Mouse (Mus musculus): ENCODE results near the gene Dctpp1. TPM values are rescaled to one million over a fixed set of nuclear protein-coding genes. Genes with fewer than 3 reads are reported as not detected.
A peak's percentile ranks its signal among the peaks of the same experiment; 100 is the strongest.

The Dctpp1 gene
- polyA plus RNA-seq, 1 experiment from 2014 or later = 205 TPM

DNA sequence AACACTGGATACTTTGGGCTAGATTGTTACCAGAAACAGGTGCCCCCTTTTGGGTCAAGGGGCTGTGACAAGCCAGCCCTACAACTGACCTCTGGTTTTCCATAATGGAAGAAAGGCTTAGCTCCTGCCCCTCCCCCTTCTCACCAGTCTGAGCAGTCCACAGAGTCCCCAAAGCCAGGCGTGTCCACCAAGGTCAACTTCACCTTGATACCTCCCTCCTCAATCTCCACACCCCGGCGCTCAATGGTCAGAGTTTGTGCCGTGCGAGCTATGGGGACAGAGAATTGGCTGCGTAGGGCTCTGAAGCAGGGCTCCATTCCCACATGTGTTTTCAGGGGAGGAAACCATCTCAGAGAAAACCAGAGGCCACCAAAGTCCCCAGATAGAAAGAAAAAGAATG, 43.0 kb downstream of the Dctpp1 start:
- Histone ChIP-seq H3K4me1 (ENCODE audit: control insufficient read depth, insufficient read depth, low read length) (no peaks in the 10 kb centered on the region), H3K27me3 (ENCODE audit: control insufficient read depth, insufficient read depth, low read length) (0 out of 2 replicates have a peak, but pooled peaks cover 2% of the 10 kb centered on the region), H3K9ac (ENCODE audit: low read length) (no peak overlapping the region), H3K4me2 (ENCODE audit: low read depth) (no peak overlapping the region), H3K9me3 (ENCODE audit: control insufficient read depth, low read length) (no peaks in the 10 kb centered on the region), H3K27ac (ENCODE audit: low read depth, low read length) (no peak overlapping the region), H3K36me3 (ENCODE audit: control insufficient read depth, insufficient read depth, low read length) (no peaks in the 10 kb centered on the region), H3K4me3 (ENCODE audit: low read depth, low read length) (no peak overlapping the region)
- DNase-seq (ENCODE audit: low spot score) = no peak
- no peak for ATAC-seq (ENCODE audit: insufficient read depth, low FRiP score, low TSS enrichment)
- WGBS = 82% methylated on average over 6 of the region's 6 CpGs

DNA sequence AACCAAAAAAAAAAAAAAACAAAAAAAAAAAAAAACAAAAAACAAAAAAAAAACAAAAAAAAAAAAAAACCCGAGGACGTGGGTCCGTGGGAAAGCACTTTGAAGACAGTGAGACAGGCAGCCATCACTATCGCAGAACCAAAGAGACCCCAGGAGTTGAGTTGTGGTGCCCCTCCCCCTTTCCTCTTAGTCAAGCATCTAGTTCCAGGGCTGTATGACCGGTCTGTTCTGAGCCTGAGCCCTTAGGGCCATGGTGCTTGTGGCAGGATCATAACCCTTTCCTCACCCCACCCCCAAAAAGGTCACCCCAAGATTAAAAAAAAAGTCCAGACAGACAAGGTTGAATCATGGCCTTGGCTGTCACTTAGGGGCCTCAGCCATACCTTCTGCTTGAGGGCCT, 44.2 kb downstream of the Dctpp1 start:
- 89% methylated on average over 5 of the region's 5 CpGs for WGBS
- no peaks in the 10 kb centered on the region for H3K36me3 ChIP-seq (ENCODE audit: control insufficient read depth, insufficient read depth, low read length)
- 0 out of 2 replicates have a peak, but pooled peaks cover 2% of the 10 kb centered on the region for H3K27me3 ChIP-seq (ENCODE audit: control insufficient read depth, insufficient read depth, low read length)
- no peaks in the 10 kb centered on the region for H3K9me3 ChIP-seq (ENCODE audit: control insufficient read depth, low read length)
- ATAC-seq (ENCODE audit: insufficient read depth, low FRiP score, low TSS enrichment) (no peak), DNase-seq (ENCODE audit: low spot score) (no peak)
- H3K9ac ChIP-seq (ENCODE audit: low read length) = no peak overlapping the region
- no peak overlapping the region for H3K4me3 ChIP-seq (ENCODE audit: low read depth, low read length)
- H3K4me2 ChIP-seq (ENCODE audit: low read depth) = no peak overlapping the region
- no peak overlapping the region for H3K27ac ChIP-seq (ENCODE audit: low read depth, low read length)
- H3K4me1 ChIP-seq (ENCODE audit: control insufficient read depth, insufficient read depth, low read length) = no peaks in the 10 kb centered on the region

- H3K4me3 ChIP-seq (ENCODE audit: low read depth, low read length) = peak overlapping the region; percentile 13; the same call in 1 of the 2 replicates
- peak overlapping the region; percentile 36 for H3K4me2 ChIP-seq (ENCODE audit: low read depth)
- ATAC-seq (ENCODE audit: insufficient read depth, low FRiP score, low TSS enrichment) = no peak
- H3K4me1 ChIP-seq (ENCODE audit: control insufficient read depth, insufficient read depth, low read length) = no peaks in the 10 kb centered on the region
- H3K9me3 ChIP-seq (ENCODE audit: control insufficient read depth, low read length) = no peaks in the 10 kb centered on the region
- 22% methylated on average over 33 of the region's 33 CpGs for WGBS
- peak overlapping the region; percentile 36 for H3K9ac ChIP-seq (ENCODE audit: low read length)
- H3K27me3 ChIP-seq (ENCODE audit: control insufficient read depth, insufficient read depth, low read length) = 0 out of 2 replicates have a peak, but pooled peaks cover 2% of the 10 kb centered on the region
- H3K27ac ChIP-seq (ENCODE audit: low read depth, low read length) = no peak overlapping the region
- no peaks in the 10 kb centered on the region for H3K36me3 ChIP-seq (ENCODE audit: control insufficient read depth, insufficient read depth, low read length)
- DNase-seq (ENCODE audit: low spot score) = peak; percentile 67
Measured at GRCm38 (mm10) chr7:127214981-127215871, 45.3 kb downstream of the Dctpp1 start.

- Histone ChIP-seq H3K9me3 (ENCODE audit: control insufficient read depth, low read length) (no peaks in the 10 kb centered on the region), H3K9ac (ENCODE audit: low read length) (peak overlapping the region; percentile 36), H3K27ac (ENCODE audit: low read depth, low read length) (no peak overlapping the region), H3K4me2 (ENCODE audit: low read depth) (peak overlapping the region; percentile 36), H3K4me1 (ENCODE audit: control insufficient read depth, insufficient read depth, low read length) (peaks cover 1% of the 10 kb centered on the region), H3K4me3 (ENCODE audit: low read depth, low read length) (peak overlapping the region; percentile 13; the same call in 1 of the 2 replicates), H3K36me3 (ENCODE audit: control insufficient read depth, insufficient read depth, low read length) (no peaks in the 10 kb centered on the region), H3K27me3 (ENCODE audit: control insufficient read depth, insufficient read depth, low read length) (0 out of 2 replicates have a peak, but pooled peaks cover 2% of the 10 kb centered on the region)
- WGBS = 25% methylated on average over 21 of the region's 21 CpGs
- no peak for DNase-seq (ENCODE audit: low spot score)
- no peak for ATAC-seq (ENCODE audit: insufficient read depth, low FRiP score, low TSS enrichment)
Measured at GRCm38 (mm10) chr7:127214521-127214920, 46.0 kb downstream of the Dctpp1 start.

DNA sequence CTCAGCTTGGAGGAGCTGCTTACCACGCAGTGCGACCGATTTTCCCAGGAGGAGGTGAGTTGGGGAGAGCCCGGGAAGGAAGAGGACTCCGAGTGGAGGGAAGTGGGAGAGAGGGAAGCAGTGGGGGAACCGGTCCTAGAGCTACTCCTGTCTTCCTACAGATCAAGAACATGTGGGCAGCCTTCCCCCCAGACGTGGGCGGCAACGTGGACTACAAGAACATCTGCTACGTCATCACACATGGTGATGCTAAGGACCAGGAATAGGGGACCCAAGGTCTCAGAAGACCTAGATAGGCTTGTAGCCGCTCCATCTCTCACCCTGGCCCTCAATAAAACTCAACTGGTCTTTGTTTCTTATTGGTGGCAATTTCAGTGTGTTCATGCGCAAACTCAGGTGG, 46.6 kb downstream of the Dctpp1 start:
- H3K4me3 ChIP-seq (ENCODE audit: low read depth, low read length) = no peak overlapping the region
- peaks cover 5% of the 10 kb centered on the region for H3K4me1 ChIP-seq (ENCODE audit: control insufficient read depth, insufficient read depth, low read length)
- no peak for ATAC-seq (ENCODE audit: insufficient read depth, low FRiP score, low TSS enrichment)
- no peak for DNase-seq (ENCODE audit: low spot score)
- no peaks in the 10 kb centered on the region for H3K9me3 ChIP-seq (ENCODE audit: control insufficient read depth, low read length)
- H3K9ac ChIP-seq (ENCODE audit: low read length) = no peak overlapping the region
- H3K36me3 ChIP-seq (ENCODE audit: control insufficient read depth, insufficient read depth, low read length) = no peaks in the 10 kb centered on the region
- WGBS = 46% methylated on average over 12 of the region's 12 CpGs
- 0 out of 2 replicates have a peak, but pooled peaks cover 2% of the 10 kb centered on the region for H3K27me3 ChIP-seq (ENCODE audit: control insufficient read depth, insufficient read depth, low read length)
- H3K27ac ChIP-seq (ENCODE audit: low read depth, low read length) = no peak overlapping the region
- H3K4me2 ChIP-seq (ENCODE audit: low read depth) = no peak overlapping the region

DNA sequence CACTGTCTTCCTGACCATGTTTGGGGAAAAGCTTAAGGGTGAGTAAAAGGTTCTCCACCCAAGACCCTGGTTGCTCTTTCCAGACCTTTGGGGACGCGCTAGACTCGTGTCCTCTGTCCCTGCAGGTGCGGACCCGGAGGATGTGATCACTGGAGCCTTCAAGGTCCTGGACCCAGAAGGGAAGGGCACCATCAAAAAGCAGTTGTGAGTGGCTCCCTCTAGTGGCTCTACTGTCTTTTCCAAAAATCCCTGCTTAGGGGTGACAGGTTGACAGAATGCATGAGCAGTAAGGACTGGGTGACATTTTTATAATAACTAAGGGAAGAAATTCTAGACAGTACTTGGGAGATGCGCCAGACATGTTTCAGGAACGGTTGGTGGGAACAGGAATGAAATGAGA, 47.0 kb downstream of the Dctpp1 start:
- no peak for ATAC-seq (ENCODE audit: insufficient read depth, low FRiP score, low TSS enrichment)
- WGBS = 34% methylated on average over 7 of the region's 7 CpGs
- no peaks in the 10 kb centered on the region for H3K9me3 ChIP-seq (ENCODE audit: control insufficient read depth, low read length)

GRCm38 (mm10) chr7:127212432-127213250, 47.9 kb downstream of the Dctpp1 start:
- ATAC-seq (ENCODE audit: insufficient read depth, low FRiP score, low TSS enrichment) = no peak
- Histone ChIP-seq H3K4me1 (ENCODE audit: control insufficient read depth, insufficient read depth, low read length) (peaks cover 5% of the 10 kb centered on the region), H3K4me2 (ENCODE audit: low read depth) (no peak overlapping the region), H3K9ac (ENCODE audit: low read length) (no peak overlapping the region), H3K27me3 (ENCODE audit: control insufficient read depth, insufficient read depth, low read length) (0 out of 2 replicates have a peak, but pooled peaks cover 2% of the 10 kb centered on the region), H3K36me3 (ENCODE audit: control insufficient read depth, insufficient read depth, low read length) (no peaks in the 10 kb centered on the region), H3K27ac (ENCODE audit: low read depth, low read length) (no peak overlapping the region), H3K4me3 (ENCODE audit: low read depth, low read length) (no peak overlapping the region), H3K9me3 (ENCODE audit: control insufficient read depth, low read length) (no peaks in the 10 kb centered on the region)
- 93% methylated on average over 12 of the region's 12 CpGs for WGBS
- DNase-seq (ENCODE audit: low spot score) = no peak

More for the DNA sequence above, 47.0 kb downstream of the Dctpp1 start:
- peaks cover 5% of the 10 kb centered on the region for H3K4me1 ChIP-seq (ENCODE audit: control insufficient read depth, insufficient read depth, low read length)
- H3K36me3 ChIP-seq (ENCODE audit: control insufficient read depth, insufficient read depth, low read length) = no peaks in the 10 kb centered on the region
- DNase-seq (ENCODE audit: low spot score) = no peak
- no peak overlapping the region for H3K4me3 ChIP-seq (ENCODE audit: low read depth, low read length)
- no peak overlapping the region for H3K27ac ChIP-seq (ENCODE audit: low read depth, low read length)
- H3K9ac ChIP-seq (ENCODE audit: low read length) = no peak overlapping the region
- no peak overlapping the region for H3K4me2 ChIP-seq (ENCODE audit: low read depth)
- 0 out of 2 replicates have a peak, but pooled peaks cover 2% of the 10 kb centered on the region for H3K27me3 ChIP-seq (ENCODE audit: control insufficient read depth, insufficient read depth, low read length)

- no peak overlapping the region for H3K9ac ChIP-seq (ENCODE audit: low read length)
- no peak for DNase-seq (ENCODE audit: low spot score)
- H3K27ac ChIP-seq (ENCODE audit: low read depth, low read length) = no peak overlapping the region
- H3K36me3 ChIP-seq (ENCODE audit: control insufficient read depth, insufficient read depth, low read length) = no peaks in the 10 kb centered on the region
- H3K27me3 ChIP-seq (ENCODE audit: control insufficient read depth, insufficient read depth, low read length) = 0 out of 2 replicates have a peak, but pooled peaks cover 2% of the 10 kb centered on the region
- ATAC-seq (ENCODE audit: insufficient read depth, low FRiP score, low TSS enrichment) = no peak
- 67% methylated on average over 5 of the region's 5 CpGs for WGBS
- H3K4me1 ChIP-seq (ENCODE audit: control insufficient read depth, insufficient read depth, low read length) = peaks cover 13% of the 10 kb centered on the region
- H3K4me3 ChIP-seq (ENCODE audit: low read depth, low read length) = no peak overlapping the region
- no peaks in the 10 kb centered on the region for H3K9me3 ChIP-seq (ENCODE audit: control insufficient read depth, low read length)
- no peak overlapping the region for H3K4me2 ChIP-seq (ENCODE audit: low read depth)
Measured at GRCm38 (mm10) chr7:127211014-127211745, 49.3 kb downstream of the Dctpp1 start.

Data from neural tube, embryonic 11.5 days (tissue).